ENCODE assay signal across 13 mouse cellular contexts in genomic region chr8:94903709-94904108, GRCm38 (mm10). TPM values are rescaled to one million over a fixed set of nuclear protein-coding genes. Genes with fewer than 3 reads are reported as not detected.
A peak's percentile ranks its signal among the peaks of the same experiment; 100 is the strongest.
DNase-seq lines count a peak whose midpoint lies in the region; ATAC-seq lines count a peak whose summit lies in the region.
"Had no signal": no experiment of that assay in that cellular context is flagged by ENCODE, and none has a peak within 500 bp of the region (broad histone marks: within the 10 kb centered on the region; RNA-seq: fewer than 3 reads in every experiment).

No protein-coding gene starts in this region.

- DNase-seq in urinary bladder, postnatal 14 days (ENCODE audit: low spot score), result peak; percentile 35
- no peak for DNase-seq in urinary bladder, postnatal 10 days (ENCODE audit: low spot score)
- DNase-seq in kidney, adult 9 months, result peak; percentile 50
- no peak for DNase-seq in right cerebral cortex, adult 2 months (ENCODE audit: low spot score in 2 of 2)
- DNase-seq in T-cell, adult 2 months (ENCODE audit: low spot score), result no peak
- DNase-seq in lung, postnatal 25 days (ENCODE audit: low spot score), result no peak
- DNase-seq: cerebellum, adult 11 months; gastrocnemius, postnatal 14 days had no signal

- H3K4me3 ChIP-seq in limb, embryonic 12.5 days (replicated peaks), result no peak overlapping the region
- H3K4me3 ChIP-seq: forebrain, embryonic 13.5 days; heart, embryonic 13.5 days; liver, embryonic 15.5 days had no signal

- ATAC-seq in limb, embryonic 12.5 days (ENCODE audit: insufficient number of reproducible peaks, insufficient read depth, low FRiP score, low TSS enrichment, low read depth), result peak; percentile 68
- ATAC-seq: hindbrain, embryonic 16.5 days had no signal

- no peaks in the 10 kb centered on the region for H3K27me3 ChIP-seq in limb, embryonic 12.5 days
- H3K27me3 ChIP-seq: forebrain, embryonic 13.5 days; heart, embryonic 13.5 days; liver, embryonic 15.5 days had no signal

- no peak overlapping the region for H3K9ac ChIP-seq in limb, embryonic 12.5 days (replicated peaks)
- H3K9ac ChIP-seq: forebrain, embryonic 13.5 days; heart, embryonic 13.5 days; liver, embryonic 15.5 days had no signal

- peak overlapping the region; percentile 56 for H3K27ac ChIP-seq in limb, embryonic 12.5 days
- H3K27ac ChIP-seq: forebrain, embryonic 13.5 days; liver, embryonic 15.5 days had no signal

- H3K4me2 ChIP-seq in limb, embryonic 12.5 days, result no peak overlapping the region; the same call in 1 of the 2 replicates
- H3K4me2 ChIP-seq: forebrain, embryonic 13.5 days; heart, embryonic 13.5 days; liver, embryonic 15.5 days had no signal

- H3K36me3 ChIP-seq in limb, embryonic 12.5 days, result peaks cover 66% of the 10 kb centered on the region

- H3K9me3 ChIP-seq in limb, embryonic 12.5 days, result no peaks in the 10 kb centered on the region
- H3K9me3 ChIP-seq: forebrain, embryonic 13.5 days; heart, embryonic 13.5 days; liver, embryonic 15.5 days had no signal

- peaks cover 55% of the 10 kb centered on the region for H3K4me1 ChIP-seq in limb, embryonic 12.5 days (replicated peaks)

- WGBS in limb, embryonic 12.5 days, result 5% methylated on average over 12 of the region's 12 CpGs

RNA-seq across cellular contexts. Expression of gene Ccdc102a, which starts 14.2 kb away (rescaled TPM):
- 48.5 and 52.6 TPM in 2 replicates for polyA plus RNA-seq in limb, embryonic 12.5 days (2016; fragmentation: Nextera tagmentation; extraction: Ambion mirVana)

RNA-seq across cellular contexts. Expression of gene Adgrg5, which starts 19.8 kb away (rescaled TPM):
- polyA plus RNA-seq in limb, embryonic 12.5 days (2016; fragmentation: Nextera tagmentation; extraction: Ambion mirVana), result 0.23 TPM in 1 of 2 replicates, not detected in the other

RNA-seq across cellular contexts. Expression of gene Dok4, which starts 27.6 kb away (rescaled TPM):
- 18.9 and 20.0 TPM in 2 replicates for polyA plus RNA-seq in limb, embryonic 12.5 days (2016; fragmentation: Nextera tagmentation; extraction: Ambion mirVana)

RNA-seq across cellular contexts. Expression of gene Polr2c, which starts 46.5 kb away (rescaled TPM):
- polyA plus RNA-seq in limb, embryonic 12.5 days (2016; fragmentation: Nextera tagmentation; extraction: Ambion mirVana), result 161 and 173 TPM in 2 replicates

Comparison
In these comparisons a context has a peak if more than half of its experiments do, and no peak if none do; other contexts are left out.
1. DNase-seq: peak in urinary bladder, postnatal 14 days (single experiment) and kidney, adult 9 months (single experiment); none in urinary bladder, postnatal 10 days (single experiment), right cerebral cortex, adult 2 months (0 of 2), T-cell, adult 2 months (single experiment) and lung, postnatal 25 days (single experiment).